Mouse (Mus musculus) bone marrow, adult 2 months (tissue): ENCODE data around the gene Wbp2.

Source experiments
- CTCF ChIP-seq: fragments of 200-500 bp; IDR thresholded peaks from 2 replicates; pipeline ENCODE4 v1.5.1; 2011; ENCODE audit warnings: low read length, control low read depth; ENCODE audit not compliant: control insufficient read depth, insufficient read depth
- POLR2A ChIP-seq: fragments of 200-500 bp; IDR thresholded peaks from 2 replicates; pipeline ENCODE4 v1.6.1; 2011; ENCODE audit warnings: low read depth, mild to moderate bottlenecking, control low read depth, low read length, borderline replicate concordance; ENCODE audit not compliant: control insufficient read depth

DNA sequence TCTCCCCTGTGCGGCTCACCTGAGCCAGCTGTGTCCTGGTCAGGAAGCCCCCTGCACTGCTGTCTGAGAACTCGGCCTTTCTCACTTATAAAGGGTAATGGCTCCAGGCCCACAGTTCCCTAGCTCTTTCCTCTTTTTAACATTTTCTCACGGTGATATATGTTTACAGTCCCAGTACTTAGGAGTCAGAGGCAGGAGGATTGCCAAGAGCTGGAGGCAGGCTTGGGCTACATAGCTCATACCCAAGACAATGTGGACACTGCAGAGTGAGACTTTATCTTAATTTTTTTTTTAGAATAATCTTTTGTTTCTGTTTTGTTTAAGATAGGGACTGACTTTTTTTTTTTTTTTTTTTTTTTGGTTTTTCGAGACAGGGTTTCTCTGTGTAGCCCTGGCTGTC lies 15.7 kb upstream of the Wbp2 start:
- TF ChIP-seq CTCF (no peak), POLR2A (no peak)
